Mouse (Mus musculus) kidney, postnatal 10 days (tissue): Measurements from ENCODE around the gene Myo10.

Experiments used
- DNase-seq: peaks from one replicate; pipeline ENCODE4 v3.0.0; 2021; ENCODE audit warnings: mixed read lengths

The Myo10 gene

DNA sequence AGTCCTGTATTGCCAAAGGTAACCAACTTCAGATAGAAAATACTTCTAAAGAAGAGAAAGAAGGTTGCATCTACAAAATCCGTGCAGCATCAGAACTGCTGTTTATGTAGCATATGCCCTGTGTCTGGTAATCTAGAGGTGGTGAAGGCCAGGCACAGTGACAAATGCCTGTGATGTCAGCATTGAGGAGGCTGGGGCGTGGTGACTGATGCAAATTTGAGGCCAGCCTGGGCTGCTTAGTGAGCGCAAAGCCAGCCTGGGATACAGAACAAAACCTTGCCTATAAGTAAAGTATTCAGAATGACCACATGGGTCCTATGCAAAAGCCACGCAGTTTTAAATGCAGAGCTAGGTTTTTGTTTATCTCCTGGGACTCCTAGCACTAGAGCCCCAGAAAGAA, 106.2 kb downstream of the Myo10 start:
- DNase-seq: no peak

GRCm38 (mm10) chr15:25731053-25731452, 108.7 kb downstream of the Myo10 start:
- DNase-seq: no peak

- DNase-seq: peak; percentile 59
Observed at GRCm38 (mm10) chr15:25732758-25733428, 110.6 kb downstream of the Myo10 start.

DNA sequence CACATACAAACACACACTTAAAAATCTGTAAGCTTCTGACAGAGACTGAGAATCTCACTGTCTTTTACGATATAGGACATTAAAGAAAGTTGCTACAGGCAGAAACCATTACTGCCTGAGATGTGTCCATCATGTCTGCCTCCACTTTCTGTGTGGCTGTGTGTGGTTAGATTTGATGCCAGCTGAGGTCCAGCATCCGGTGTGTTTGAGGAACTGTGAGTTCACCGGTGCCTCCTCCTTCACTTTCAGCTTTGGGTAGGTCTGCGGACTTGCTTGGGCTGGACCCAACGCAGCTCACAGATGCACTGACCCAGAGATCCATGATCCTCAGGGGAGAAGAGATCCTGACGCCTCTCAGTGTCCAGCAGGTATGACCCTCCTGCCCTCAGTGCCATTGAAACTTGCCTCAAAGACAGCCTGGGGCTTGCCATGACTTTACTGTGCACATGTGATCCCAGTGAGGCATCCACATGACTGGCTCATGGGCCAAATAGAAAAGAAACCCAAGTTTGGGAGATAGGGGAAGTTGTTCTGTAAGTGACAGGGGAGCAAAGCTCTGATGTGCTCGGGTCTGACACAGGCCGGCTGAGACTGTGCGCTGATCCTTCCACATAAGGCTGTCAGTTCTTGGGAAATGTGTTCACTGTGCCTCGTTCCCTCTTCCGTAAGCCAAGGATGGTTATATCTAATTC, 111.6 kb downstream of the Myo10 start:
- DNase-seq: no peak

- no peak for DNase-seq
Observed at GRCm38 (mm10) chr15:25736531-25736930, 114.2 kb downstream of the Myo10 start.

GRCm38 (mm10) chr15:25740271-25740670, 117.9 kb downstream of the Myo10 start:
- no peak for DNase-seq

- no peak for DNase-seq
Observed at GRCm38 (mm10) chr15:25742196-25742595, 119.9 kb downstream of the Myo10 start.

DNA sequence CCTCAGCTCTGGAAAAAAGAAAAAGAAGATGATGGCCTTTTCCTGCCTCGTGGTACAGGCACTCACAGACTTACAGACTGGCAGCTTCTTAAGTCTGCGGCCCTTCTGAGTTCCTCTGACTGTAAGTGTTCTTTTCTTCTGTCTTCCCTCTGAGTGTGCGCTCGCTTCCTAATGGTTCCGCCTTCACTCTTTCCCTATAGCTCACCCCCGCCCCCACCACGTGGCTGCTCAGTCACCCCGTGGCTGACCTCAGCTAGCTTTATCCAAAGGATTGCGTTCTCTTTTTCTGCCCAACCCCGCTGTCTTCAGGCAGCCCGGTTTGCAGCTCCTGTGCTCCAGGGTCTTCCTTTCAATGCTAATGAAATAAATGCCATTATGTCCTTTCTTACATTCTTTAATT, 129.2 kb downstream of the Myo10 start:
- no peak for DNase-seq

GRCm38 (mm10) chr15:25752597-25752996, 130.3 kb downstream of the Myo10 start:
- DNase-seq: no peak

DNA sequence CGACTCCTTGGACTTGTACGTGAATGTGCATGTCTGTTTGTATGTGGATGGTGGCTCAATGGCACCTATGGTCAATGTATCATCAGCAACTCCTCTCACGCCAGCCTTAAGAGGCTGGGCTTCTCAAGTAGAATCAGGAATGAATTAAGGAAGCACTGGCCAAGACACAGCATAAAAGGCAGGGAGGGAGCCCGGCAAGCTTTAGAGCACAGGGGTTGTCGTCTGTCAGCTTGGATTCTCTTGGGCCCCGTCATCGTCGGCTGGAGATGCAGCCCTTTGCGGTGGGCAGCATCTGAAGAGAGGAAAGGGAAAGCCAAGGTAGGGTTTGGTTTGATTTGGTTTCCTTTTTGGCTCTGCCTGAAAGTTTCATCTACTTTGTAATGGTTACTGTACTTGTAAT, 130.7 kb downstream of the Myo10 start:
- DNase-seq: no peak

DNA sequence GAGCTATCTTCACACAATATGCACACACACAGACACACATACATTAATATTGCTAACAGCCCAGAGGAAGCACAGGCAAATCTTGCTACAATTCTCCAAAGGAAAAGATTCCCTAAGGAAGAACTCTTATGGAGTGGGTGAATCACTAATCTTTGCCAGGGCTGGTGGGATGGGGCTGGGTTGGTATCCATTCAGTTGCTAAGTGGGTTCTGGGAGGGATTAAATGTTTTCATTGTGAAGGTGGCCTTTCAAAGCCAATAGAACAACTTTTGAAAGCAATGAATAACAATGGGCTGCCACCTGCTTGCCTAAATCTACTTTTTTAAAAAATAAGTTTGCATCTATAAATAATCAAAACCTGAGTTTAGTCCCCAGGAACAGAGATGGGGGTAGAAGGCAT, 131.6 kb downstream of the Myo10 start:
- DNase-seq: no peak

- no peak for DNase-seq
Observed at GRCm38 (mm10) chr15:25754342-25754951, 132.1 kb downstream of the Myo10 start.

- DNase-seq: no peak
Observed at GRCm38 (mm10) chr15:25755536-25755935, 133.2 kb downstream of the Myo10 start.

- no peak for DNase-seq
Observed at GRCm38 (mm10) chr15:25756072-25756471, 133.7 kb downstream of the Myo10 start.

- DNase-seq: no peak
Observed at GRCm38 (mm10) chr15:25758037-25758436, 135.7 kb downstream of the Myo10 start.

DNA sequence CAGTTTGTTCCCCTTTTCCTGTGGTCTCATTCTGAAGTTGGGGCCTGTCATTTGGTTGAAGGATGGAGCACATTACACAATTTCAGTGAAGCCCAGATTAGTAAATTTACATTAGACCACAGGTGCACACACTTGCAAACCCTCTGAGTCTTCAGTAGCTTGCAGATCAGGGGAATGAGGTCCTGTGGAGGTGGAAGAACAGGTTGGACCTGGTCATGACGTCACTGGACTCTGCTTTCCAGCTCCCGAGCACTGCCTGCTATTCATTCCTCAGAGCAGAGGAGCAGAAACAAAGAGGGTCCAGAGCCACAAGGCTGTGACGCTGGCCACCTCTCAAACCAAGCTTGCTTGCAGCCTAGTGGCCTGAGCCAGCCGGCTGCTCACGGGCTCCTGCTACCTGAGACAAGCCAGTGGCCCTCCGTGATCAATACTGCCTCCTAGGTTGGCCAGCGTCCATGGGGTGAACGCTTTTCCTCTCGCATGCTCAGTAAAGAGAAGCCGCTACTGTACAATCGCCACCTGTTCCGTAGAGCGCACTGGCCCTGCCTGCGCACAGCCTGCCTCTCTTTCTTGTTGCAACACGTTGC, 136.3 kb downstream of the Myo10 start:
- DNase-seq: peak; percentile 81

DNA sequence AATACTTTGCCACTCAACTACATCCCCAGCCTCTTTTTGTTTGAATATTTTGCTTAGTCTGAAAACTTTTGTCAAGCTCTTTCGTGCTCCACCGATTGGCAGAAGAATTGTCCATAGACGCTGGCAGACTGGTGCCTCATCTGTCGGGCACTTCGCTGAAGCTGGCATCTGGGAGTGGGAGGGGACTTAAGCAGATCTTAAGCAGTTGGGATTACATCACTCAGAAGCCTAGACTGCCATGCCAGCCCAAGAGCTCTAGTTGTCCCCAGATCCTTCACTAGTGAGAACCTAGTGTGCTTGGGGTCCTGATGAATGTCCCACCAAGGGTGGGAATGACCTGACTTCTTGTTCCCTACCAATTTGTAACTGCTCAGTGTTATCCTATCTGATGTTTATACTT, 138.0 kb downstream of the Myo10 start:
- DNase-seq: no peak

- DNase-seq: no peak
Observed at GRCm38 (mm10) chr15:25761049-25761448, 138.7 kb downstream of the Myo10 start.

- no peak for DNase-seq
Observed at GRCm38 (mm10) chr15:25761800-25762211, 139.5 kb downstream of the Myo10 start.

- DNase-seq: no peak
Observed at GRCm38 (mm10) chr15:25762306-25762705, 140.0 kb downstream of the Myo10 start.

GRCm38 (mm10) chr15:25763106-25763505, 140.8 kb downstream of the Myo10 start:
- no peak for DNase-seq

DNA sequence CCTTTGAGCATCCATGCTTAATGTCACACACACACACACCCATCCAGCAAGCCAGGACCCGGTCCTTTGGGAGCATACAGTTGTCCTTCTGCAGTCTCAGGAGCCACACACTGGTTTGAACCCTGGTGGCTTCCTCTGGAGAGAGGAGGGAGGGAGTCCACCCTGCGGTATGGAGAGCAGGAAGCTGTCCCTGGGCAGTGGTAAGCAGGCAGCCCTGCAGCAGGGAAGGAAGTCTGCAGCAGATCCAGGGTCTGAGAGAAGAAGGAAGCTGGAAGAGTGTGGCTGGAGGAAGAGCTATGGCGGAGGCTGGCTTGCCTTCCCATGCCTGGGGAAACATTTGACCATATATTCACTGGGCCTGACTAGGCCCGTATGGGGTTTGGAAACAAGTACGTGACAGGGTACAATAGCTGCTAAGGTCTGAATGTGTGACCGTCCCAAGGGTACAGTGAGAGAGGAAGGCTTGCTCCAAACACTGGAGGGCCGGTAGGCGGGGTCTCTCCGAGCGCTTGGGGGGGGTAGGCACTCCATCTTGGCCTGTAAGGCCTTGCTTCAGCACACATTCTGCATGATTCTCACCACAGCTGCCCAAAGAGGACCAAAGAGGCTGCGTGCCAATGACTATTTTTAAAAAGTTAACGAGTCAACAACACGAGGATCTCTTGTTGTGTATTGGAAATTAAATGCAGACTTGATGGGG, 142.5 kb downstream of the Myo10 start:
- DNase-seq: peak; percentile 40

- peak; percentile 43 for DNase-seq
Observed at GRCm38 (mm10) chr15:25767777-25768176, 145.5 kb downstream of the Myo10 start.
